Mouse (Mus musculus) ES-Bruce4 (cell line): ENCODE results near the gene Rps26.

Experiments used
- CTCF ChIP-seq: IDR thresholded peaks from one replicate; pipeline ENCODE4 v1.8.1; 2011; ENCODE audit warnings: low read depth, low read length
- POLR2A ChIP-seq: IDR thresholded peaks from one replicate; pipeline ENCODE4 v1.8.1; 2011; ENCODE audit warnings: low read length; ENCODE audit not compliant: insufficient read depth

- no peak for TF ChIP-seq CTCF
- TF ChIP-seq POLR2A: no peak
Measured at GRCm38 (mm10) chr10:128588136-128588535, 38.4 kb downstream of the Rps26 start.
